Mouse (Mus musculus) left cerebral cortex, postnatal 36 days (tissue): Measurements from ENCODE around the gene Zfp85. TPM values are rescaled to one million over a fixed set of nuclear protein-coding genes. Genes with fewer than 3 reads are reported as not detected.

ENCODE experiments used
- total RNA-seq, 2 experiments: library from RNA; stranded (reverse); gene quantifications; 2 replicates each; pipeline ENCODE4 v1.2.3; 2021

The Zfp85 gene
- total RNA-seq, 2 experiments from 2014 or later = 6.3 to 6.5 TPM

Other genes starting within 250 kb of the Zfp85 start
- 1 to 10 TPM in 1 of 2 experiments, not detected in 1; 1.8 TPM for gene Gm26965, start 229.1 kb downstream of the Zfp85 start, total RNA-seq
- gene Zfp87, start 229.1 kb downstream of the Zfp85 start, total RNA-seq = 10 to 100 TPM; 21.8 to 22.2 TPM
- gene Zfp748, start 201.4 kb downstream of the Zfp85 start, total RNA-seq = 10 to 100 TPM in 1 of 2 experiments, 1 to 10 TPM in 1; 8.8 to 10.6 TPM
- 1 to 10 TPM; 7.6 to 9.7 TPM for gene Zfp729b, start 145.5 kb downstream of the Zfp85 start, total RNA-seq
- 1 to 10 TPM in 1 of 2 experiments, under 1 TPM in 1; 0.82 to 2.1 TPM for gene Gm49345, start 117.5 kb downstream of the Zfp85 start, total RNA-seq
- 1 to 10 TPM; 7.5 to 10.0 TPM for gene Zfp729a, start 117.4 kb downstream of the Zfp85 start, total RNA-seq
- 10 to 100 TPM; 22.0 to 28.2 TPM for gene Zfp738, start 68.2 kb downstream of the Zfp85 start, total RNA-seq
- 10 to 100 TPM; 10.9 to 14.9 TPM for gene Zfp65, start 26.1 kb downstream of the Zfp85 start, total RNA-seq
- 1 to 10 TPM; 3.1 to 3.7 TPM for gene Zfp493, start 24.5 kb upstream of the Zfp85 start, total RNA-seq
- 1 to 10 TPM; 5.7 to 7.8 TPM for gene Zfp273, start 58.5 kb upstream of the Zfp85 start, total RNA-seq
- gene Gm10037, start 75.9 kb upstream of the Zfp85 start, total RNA-seq = 10 to 100 TPM; 11.0 to 14.3 TPM
- not detected for gene BC048507, start 108.1 kb upstream of the Zfp85 start, total RNA-seq